Mouse (Mus musculus) G1E (cell line): ENCODE results near the gene Ccdc8. TPM values are rescaled to one million over a fixed set of nuclear protein-coding genes. Genes with fewer than 3 reads are reported as not detected.

Source experiments
- ATAC-seq: 2 replicates; pipeline ENCODE4 v1.8.0; 2016; ENCODE audit warnings: mild to moderate bottlenecking; ENCODE audit not compliant: insufficient number of reproducible peaks, poor library complexity, low FRiP score, severe bottlenecking; ENCODE audit errors: extremely low read depth
- DNase-seq: peaks from one replicate; pipeline ENCODE4 v3.0.0; 2012; ENCODE audit warnings: low spot score
- H3K27me3 ChIP-seq: 2 replicates; pipeline ENCODE4 v1.6.1; 2012; ENCODE audit warnings: mild to moderate bottlenecking, low read length, inconsistent platforms; ENCODE audit not compliant: insufficient read depth
- H3K36me3 ChIP-seq: replicated peaks from 2 replicates; pipeline ENCODE3; 2012; ENCODE audit warnings: mild to moderate bottlenecking, inconsistent platforms
- H3K4me1 ChIP-seq: 2 replicates; pipeline ENCODE4 v1.6.1; 2012; ENCODE audit warnings: low read depth, low read length, inconsistent platforms, mixed read lengths; ENCODE audit not compliant: insufficient read depth
- H3K4me3 ChIP-seq: 2 replicates; pipeline ENCODE4 v1.5.1; 2012; ENCODE audit warnings: low read depth, mild to moderate bottlenecking, inconsistent platforms, low read length, moderate library complexity, mixed read lengths
- H3K9me3 ChIP-seq: replicated peaks from 2 replicates; pipeline ENCODE4 v1.6.1; 2012; ENCODE audit warnings: inconsistent platforms
- CTCF ChIP-seq: IDR thresholded peaks from 2 replicates; pipeline ENCODE4 v1.5.1; 2012; ENCODE audit warnings: low read depth, low read length, inconsistent platforms, mixed read lengths
- GATA1 ChIP-seq: IDR thresholded peaks from 2 replicates; pipeline ENCODE4 v1.6.1; 2012; ENCODE audit warnings: borderline replicate concordance, low read length, inconsistent platforms, mixed read lengths
- GATA2 ChIP-seq: IDR thresholded peaks from 2 replicates; pipeline ENCODE4 v1.6.1; 2012; ENCODE audit warnings: low read depth, low read length, inconsistent platforms, borderline replicate concordance
- POLR2AphosphoS5 ChIP-seq: IDR thresholded peaks from 2 replicates; pipeline ENCODE4 v1.6.1; 2012; ENCODE audit warnings: low read depth, low read length, inconsistent platforms; ENCODE audit not compliant: insufficient replicate concordance
- TAL1 ChIP-seq: conservative IDR thresholded peaks from 2 replicates; pipeline ENCODE4 v1.6.1; 2012; ENCODE audit warnings: low read depth, low read length, inconsistent platforms, mixed read lengths
- polyA plus RNA-seq: library from polyadenylated mRNA; stranded (reverse); fragments of >175 nt; gene quantifications from 2 replicates; pipeline ENCODE4 v1.2.3, GENCODE M21; 2012
- total RNA-seq, 2 experiments: library from RNA; stranded (forward) in 1 of 2; stranded (reverse) in 1 of 2; fragments of 200-1000 nt in 1 of 2; fragments of >200 nt in 1 of 2; fragmentation: Nextera tagmentation in 1 of 2; gene quantifications; 2 replicates each; pipeline ENCODE4 v1.2.3; 2014 to 2017

The Ccdc8 gene
- total and polyA plus RNA-seq, 3 experiments, result 3.3 to 17.6 (median 7.1) TPM

- ATAC-seq (no peak), DNase-seq (no peak)
- Histone ChIP-seq H3K4me3 (no peak overlapping the region), H3K9me3 (no peaks in the 10 kb centered on the region), H3K36me3 (peaks cover 100% of the 10 kb centered on the region), H3K4me1 (peaks cover 25% of the 10 kb centered on the region), H3K27me3 (no peaks in the 10 kb centered on the region)
- TF ChIP-seq GATA2, result no peak
- TF ChIP-seq TAL1, result no peak
- no peak for TF ChIP-seq POLR2AphosphoS5
- no peak for TF ChIP-seq GATA1
- TF ChIP-seq CTCF, result no peak
Measured at GRCm38 (mm10) chr7:17009326-17010009, 17.0 kb downstream of the Ccdc8 start.

- Histone ChIP-seq H3K27me3 (no peaks in the 10 kb centered on the region), H3K9me3 (no peaks in the 10 kb centered on the region), H3K4me3 (no peak overlapping the region), H3K4me1 (peaks cover 27% of the 10 kb centered on the region), H3K36me3 (peaks cover 100% of the 10 kb centered on the region)
- ATAC-seq, result no peak
- DNase-seq, result no peak
- TF ChIP-seq CTCF (no peak), GATA1 (no peak), TAL1 (no peak), GATA2 (no peak), POLR2AphosphoS5 (no peak)
Measured at GRCm38 (mm10) chr7:17010010-17010347, 17.5 kb downstream of the Ccdc8 start.

GRCm38 (mm10) chr7:17011909-17012590 is 19.5 kb downstream of the Ccdc8 start:
- DNase-seq (no peak), ATAC-seq (no peak)
- H3K4me1 ChIP-seq, result peaks cover 29% of the 10 kb centered on the region
- H3K27me3 ChIP-seq, result no peaks in the 10 kb centered on the region
- TF ChIP-seq CTCF (no peak), GATA2 (no peak)
- no peak overlapping the region for H3K4me3 ChIP-seq
- H3K36me3 ChIP-seq, result peaks cover 100% of the 10 kb centered on the region
- no peaks in the 10 kb centered on the region for H3K9me3 ChIP-seq

- TF ChIP-seq GATA2 (no peak), CTCF (no peak), POLR2AphosphoS5 (no peak), GATA1 (no peak), TAL1 (no peak)
- DNase-seq (no peak), ATAC-seq (no peak)
- no peaks in the 10 kb centered on the region for H3K9me3 ChIP-seq
- H3K27me3 ChIP-seq, result no peaks in the 10 kb centered on the region
- H3K4me1 ChIP-seq, result peaks cover 44% of the 10 kb centered on the region
- H3K36me3 ChIP-seq, result peaks cover 97% of the 10 kb centered on the region
- H3K4me3 ChIP-seq, result no peak overlapping the region
Measured at GRCm38 (mm10) chr7:17015381-17015780, 22.9 kb downstream of the Ccdc8 start.

- peak; percentile 71 for DNase-seq
- Histone ChIP-seq H3K36me3 (peaks cover 97% of the 10 kb centered on the region), H3K4me3 (no peak overlapping the region), H3K4me1 (peaks cover 61% of the 10 kb centered on the region), H3K9me3 (no peaks in the 10 kb centered on the region), H3K27me3 (no peaks in the 10 kb centered on the region)
- no peak for TF ChIP-seq TAL1
- TF ChIP-seq GATA2, result no peak
- TF ChIP-seq POLR2AphosphoS5, result no peak
- TF ChIP-seq GATA1, result no peak
- TF ChIP-seq CTCF, result no peak
- peak; percentile 37; the same call in 1 of the 2 replicates for ATAC-seq
Measured at GRCm38 (mm10) chr7:17017036-17017435, 24.5 kb downstream of the Ccdc8 start.

- Histone ChIP-seq H3K9me3 (no peaks in the 10 kb centered on the region), H3K4me1 (peaks cover 68% of the 10 kb centered on the region), H3K4me3 (no peak overlapping the region), H3K27me3 (no peaks in the 10 kb centered on the region), H3K36me3 (peaks cover 97% of the 10 kb centered on the region)
- ATAC-seq, result no peak
- TF ChIP-seq POLR2AphosphoS5, result no peak
- no peak for TF ChIP-seq GATA2
- TF ChIP-seq TAL1, result no peak
- no peak for TF ChIP-seq GATA1
- TF ChIP-seq CTCF, result no peak
- no peak for DNase-seq
Measured at GRCm38 (mm10) chr7:17017921-17018320, 25.4 kb downstream of the Ccdc8 start.
